In the genomic region with DNA sequence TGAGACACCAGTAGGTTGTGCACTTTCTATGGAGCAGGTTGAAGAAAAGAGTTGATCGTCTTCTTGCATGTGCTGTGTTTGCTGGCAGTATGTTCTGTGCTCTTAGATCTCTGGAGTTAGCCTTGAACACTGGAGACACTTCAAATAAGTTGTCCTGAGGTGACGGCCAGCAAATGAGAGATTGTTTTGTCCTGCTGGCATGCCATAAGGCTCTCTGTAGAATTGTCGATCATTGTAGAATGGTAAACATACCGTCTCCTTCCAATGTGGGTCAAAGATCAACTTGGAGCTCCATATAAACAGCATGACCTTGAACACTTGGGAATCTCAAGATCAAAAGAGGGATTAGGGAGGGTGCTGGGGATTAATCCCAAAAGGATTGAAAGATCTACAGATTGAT, we compare ENCODE assay signal across 15 mouse cellular contexts. TPM values are rescaled to one million over a fixed set of nuclear protein-coding genes. Genes with fewer than 3 reads are reported as not detected.
A peak's percentile ranks its signal among the peaks of the same experiment; 100 is the strongest.
DNase-seq lines count a peak whose midpoint lies in the region; ATAC-seq and TF ChIP-seq lines count a peak whose summit lies in the region.
"Not testable (repeated sequence)": the region's sequence is repeated elsewhere in the genome, so short reads cannot be mapped to it uniquely, and the experiment has no call there.
"Had no signal": no experiment of that assay in that cellular context is flagged by ENCODE, and none has a peak within 500 bp of the region (broad histone marks: within the 10 kb centered on the region; RNA-seq: fewer than 3 reads in every experiment).

No protein-coding gene starts in this region.

- not testable (repeated sequence) for H3K36me3 ChIP-seq in embryonic facial prominence, embryonic 14.5 days (ENCODE audit: control insufficient read depth, insufficient read depth, low read length); hindbrain, embryonic 10.5 days; limb, embryonic 14.5 days (ENCODE audit: control insufficient read depth, insufficient read depth, low read length); midbrain, embryonic 10.5 days

- not testable (repeated sequence) for H3K27ac ChIP-seq in embryonic facial prominence, embryonic 14.5 days (replicated peaks; ENCODE audit: low read depth, low read length); hindbrain, embryonic 10.5 days; limb, embryonic 14.5 days (replicated peaks; ENCODE audit: low read depth, low read length); midbrain, embryonic 10.5 days (replicated peaks)

- not testable (repeated sequence) for H3K9ac ChIP-seq in embryonic facial prominence, embryonic 14.5 days (ENCODE audit: low read depth, low read length); limb, embryonic 14.5 days (ENCODE audit: low read depth, low read length, severe bottlenecking)

- H3K4me1 ChIP-seq in embryonic facial prominence, embryonic 14.5 days (ENCODE audit: control insufficient read depth, insufficient read depth, low read length); hindbrain, embryonic 10.5 days (replicated peaks); limb, embryonic 14.5 days (ENCODE audit: control insufficient read depth, insufficient read depth, low read length); midbrain, embryonic 10.5 days: not testable (repeated sequence)

- H3K9me3 ChIP-seq in embryonic facial prominence, embryonic 14.5 days (ENCODE audit: control insufficient read depth, low read length); limb, embryonic 14.5 days (ENCODE audit: control insufficient read depth, low read length): not testable (repeated sequence)
- H3K9me3 ChIP-seq in hindbrain, embryonic 10.5 days, result peaks cover 13% of the 10 kb centered on the region
- peaks cover 10% of the 10 kb centered on the region for H3K9me3 ChIP-seq in midbrain, embryonic 10.5 days (replicated peaks)

- TF ChIP-seq CTCF in brain, embryonic 14.5 days (IDR thresholded peaks at IDR 0.05; ENCODE audit: borderline replicate concordance, extremely low read depth, insufficient read depth, insufficient read length), result not testable (repeated sequence)

- peak; percentile 52 for DNase-seq in ES-CJ7 (ENCODE audit: low read depth, low spot score)
- peak; percentile 29 for DNase-seq in brain, embryonic 14.5 days (ENCODE audit: low read depth)
- peak; percentile 51 for DNase-seq in embryonic facial prominence, embryonic 14.5 days (ENCODE audit: low spot score)
- peak; percentile 11 for DNase-seq in hindbrain, embryonic 10.5 days (ENCODE audit: low spot score)
- DNase-seq in limb, embryonic 14.5 days (ENCODE audit: low spot score), result peak; percentile 40
- DNase-seq in midbrain, embryonic 10.5 days (ENCODE audit: low spot score), result peak; percentile 39
- peak; percentile 37 for DNase-seq in skeletal muscle tissue, adult 2 months (ENCODE audit: low read depth, low spot score)

- H3K4me2 ChIP-seq in embryonic facial prominence, embryonic 14.5 days (ENCODE audit: low read depth, low read length); limb, embryonic 14.5 days (replicated peaks; ENCODE audit: low read depth, low read length, severe bottlenecking): not testable (repeated sequence)

- H3K27me3 ChIP-seq in embryonic facial prominence, embryonic 14.5 days (replicated peaks; ENCODE audit: control insufficient read depth, insufficient read depth, low read length); hindbrain, embryonic 10.5 days (ENCODE audit: insufficient read depth, poor library complexity, severe bottlenecking); limb, embryonic 14.5 days (ENCODE audit: control insufficient read depth, insufficient read depth, low read length); midbrain, embryonic 10.5 days (ENCODE audit: low read depth, poor library complexity, severe bottlenecking): not testable (repeated sequence)

- not testable (repeated sequence) for ATAC-seq in embryonic facial prominence, embryonic 14.5 days (ENCODE audit: low read depth); limb, embryonic 14.5 days (ENCODE audit: low FRiP score, low read depth)

- not testable (repeated sequence) for H3K4me3 ChIP-seq in embryonic facial prominence, embryonic 14.5 days (ENCODE audit: low read depth, low read length); hindbrain, embryonic 10.5 days; limb, embryonic 14.5 days (replicated peaks; ENCODE audit: low read length); midbrain, embryonic 10.5 days

- WGBS in embryonic facial prominence, embryonic 14.5 days, result 89% methylated on average over 4 of the region's 4 CpGs
- 79% methylated on average over 4 of the region's 4 CpGs for WGBS in hindbrain, embryonic 10.5 days
- WGBS in limb, embryonic 14.5 days, result 86% methylated on average over 4 of the region's 4 CpGs
- 76% methylated on average over 4 of the region's 4 CpGs for WGBS in midbrain, embryonic 10.5 days

- not testable (repeated sequence) for TF ChIP-seq POLR2A in brain, embryonic 14.5 days (IDR thresholded peaks at IDR 0.05; ENCODE audit: borderline replicate concordance, extremely low read depth, insufficient read depth, insufficient read length, poor library complexity, severe bottlenecking); limb, embryonic 14.5 days (IDR thresholded peaks at IDR 0.05; ENCODE audit: borderline replicate concordance, extremely low read depth, insufficient read depth, insufficient read length)

RNA-seq across cellular contexts. Expression of a gene that starts 1.6 kb away (rescaled TPM):
- polyA plus RNA-seq in brain, embryonic 14.5 days (2012; rRNA removed), result not detected in 2 replicates
- polyA plus RNA-seq in embryonic facial prominence, embryonic 14.5 days (2014; fragmentation: Nextera tagmentation; extraction: Ambion mirVana), result not detected in 2 replicates
- polyA plus RNA-seq in hindbrain, embryonic 10.5 days (2016; fragmentation: Nextera tagmentation; extraction: Ambion mirVana), result not detected in 2 replicates
- not detected in 2 replicates for polyA plus RNA-seq in limb, embryonic 14.5 days (2012; rRNA removed)
- not detected in 2 replicates for polyA plus RNA-seq in limb, embryonic 14.5 days (2014; fragmentation: Nextera tagmentation; extraction: Ambion mirVana)
- polyA plus RNA-seq in midbrain, embryonic 10.5 days (2016; fragmentation: Nextera tagmentation; extraction: Ambion mirVana), result not detected in 2 replicates
- polyA plus RNA-seq: adrenal gland, adult 2 months; embryonic facial prominence, embryonic 15.5 days; forebrain, embryonic 11.5 days; hindbrain, embryonic 15.5 days; liver, embryonic 15.5 days; midbrain, embryonic 12.5 days; myocyte; stomach, embryonic 16.5 days had no signal

RNA-seq across cellular contexts. Expression of a gene that starts 6.1 kb away (rescaled TPM):
- not detected in 2 replicates for polyA plus RNA-seq in brain, embryonic 14.5 days (2012; rRNA removed)
- not detected in 2 replicates for polyA plus RNA-seq in embryonic facial prominence, embryonic 14.5 days (2014; fragmentation: Nextera tagmentation; extraction: Ambion mirVana)
- not detected in 2 replicates for polyA plus RNA-seq in hindbrain, embryonic 10.5 days (2016; fragmentation: Nextera tagmentation; extraction: Ambion mirVana)
- not detected in 2 replicates for polyA plus RNA-seq in limb, embryonic 14.5 days (2012; rRNA removed)
- not detected in 2 replicates for polyA plus RNA-seq in limb, embryonic 14.5 days (2014; fragmentation: Nextera tagmentation; extraction: Ambion mirVana)
- not detected in 2 replicates for polyA plus RNA-seq in midbrain, embryonic 10.5 days (2016; fragmentation: Nextera tagmentation; extraction: Ambion mirVana)
- polyA plus RNA-seq: adrenal gland, adult 2 months; embryonic facial prominence, embryonic 15.5 days; forebrain, embryonic 11.5 days; hindbrain, embryonic 15.5 days; liver, embryonic 15.5 days; midbrain, embryonic 12.5 days; myocyte; stomach, embryonic 16.5 days had no signal

RNA-seq across cellular contexts. Expression of a gene that starts 10.1 kb away (rescaled TPM):
- not detected in 2 replicates for polyA plus RNA-seq in brain, embryonic 14.5 days (2012; rRNA removed)
- polyA plus RNA-seq in embryonic facial prominence, embryonic 14.5 days (2014; fragmentation: Nextera tagmentation; extraction: Ambion mirVana), result not detected in 2 replicates
- polyA plus RNA-seq in hindbrain, embryonic 10.5 days (2016; fragmentation: Nextera tagmentation; extraction: Ambion mirVana), result not detected in 2 replicates
- not detected in 2 replicates for polyA plus RNA-seq in limb, embryonic 14.5 days (2012; rRNA removed)
- not detected in 2 replicates for polyA plus RNA-seq in limb, embryonic 14.5 days (2014; fragmentation: Nextera tagmentation; extraction: Ambion mirVana)
- polyA plus RNA-seq in midbrain, embryonic 10.5 days (2016; fragmentation: Nextera tagmentation; extraction: Ambion mirVana), result not detected in 2 replicates
- polyA plus RNA-seq: adrenal gland, adult 2 months; embryonic facial prominence, embryonic 15.5 days; forebrain, embryonic 11.5 days; hindbrain, embryonic 15.5 days; liver, embryonic 15.5 days; midbrain, embryonic 12.5 days; myocyte; stomach, embryonic 16.5 days had no signal

RNA-seq across cellular contexts. Expression of a gene that starts 28.9 kb away (rescaled TPM):
- polyA plus RNA-seq in brain, embryonic 14.5 days (2012; rRNA removed), result 37.9 and 45.7 TPM in 2 replicates
- 43.0 and 44.5 TPM in 2 replicates for polyA plus RNA-seq in embryonic facial prominence, embryonic 14.5 days (2014; fragmentation: Nextera tagmentation; extraction: Ambion mirVana)
- polyA plus RNA-seq in hindbrain, embryonic 10.5 days (2016; fragmentation: Nextera tagmentation; extraction: Ambion mirVana), result 31.7 and 44.2 TPM in 2 replicates
- 24.9 and 29.3 TPM in 2 replicates for polyA plus RNA-seq in limb, embryonic 14.5 days (2012; rRNA removed)
- 42.5 and 51.0 TPM in 2 replicates for polyA plus RNA-seq in limb, embryonic 14.5 days (2014; fragmentation: Nextera tagmentation; extraction: Ambion mirVana)
- polyA plus RNA-seq in midbrain, embryonic 10.5 days (2016; fragmentation: Nextera tagmentation; extraction: Ambion mirVana), result 40.1 and 49.2 TPM in 2 replicates
